Mouse (Mus musculus) liver, embryonic 15.5 days (tissue): Measurements from ENCODE around the gene Mical3. TPM values are rescaled to one million over a fixed set of nuclear protein-coding genes. Genes with fewer than 3 reads are reported as not detected.

ENCODE experiments used
- ATAC-seq: fragments of 200-750 bp; cut with Nextera tagmentation; 2 replicates; pipeline ENCODE4 v1.8.0; 2017; ENCODE audit warnings: moderate number of reproducible peaks, mild to moderate bottlenecking, moderate library complexity; ENCODE audit not compliant: insufficient read depth
- H3K27ac ChIP-seq: fragments of 300-500 bp; sonication (generic); replicated peaks from 2 replicates; pipeline ENCODE4 v1.5.1; 2015; ENCODE audit warnings: mild to moderate bottlenecking, inconsistent platforms
- H3K27me3 ChIP-seq: fragments of 300-500 bp; sonication (generic); 2 replicates; pipeline ENCODE4 v1.6.1; 2015; ENCODE audit warnings: mild to moderate bottlenecking, inconsistent platforms
- H3K36me3 ChIP-seq: fragments of 300-500 bp; sonication (generic); replicated peaks from 2 replicates; pipeline ENCODE4 v1.6.1; 2015; ENCODE audit warnings: moderate library complexity, mild to moderate bottlenecking, inconsistent platforms
- H3K4me1 ChIP-seq: fragments of 300-500 bp; sonication (generic); replicated peaks from 2 replicates; pipeline ENCODE4 v1.6.1; 2015; ENCODE audit warnings: inconsistent platforms
- H3K4me2 ChIP-seq: fragments of 300-500 bp; sonication (generic); 2 replicates; pipeline ENCODE4 v1.6.1; 2015; ENCODE audit warnings: moderate library complexity, mild to moderate bottlenecking, inconsistent platforms
- H3K4me3 ChIP-seq: fragments of 300-500 bp; sonication (generic); replicated peaks from 2 replicates; pipeline ENCODE4 v1.5.1; 2015; ENCODE audit warnings: mild to moderate bottlenecking, inconsistent platforms
- H3K9ac ChIP-seq: fragments of 300-500 bp; sonication (generic); 2 replicates; pipeline ENCODE4 v1.6.1; 2015; ENCODE audit warnings: moderate library complexity, mild to moderate bottlenecking, inconsistent platforms
- H3K9me3 ChIP-seq: fragments of 300-500 bp; sonication (generic); replicated peaks from 2 replicates; pipeline ENCODE4 v1.6.1; 2016; ENCODE audit warnings: inconsistent platforms
- WGBS: fragments of 180-500 bp; shearing (Covaris S2); methylation state at CpG from one replicate; pipeline ENCODE4 v1.1.7; 2015; ENCODE audit warnings: mixed read lengths; ENCODE audit not compliant: insufficient replicate concordance; 5-methylcytosine and 5-hydroxymethylcytosine counted together
- polyA plus RNA-seq: library from polyadenylated mRNA; unstranded; fragments of >200 nt; fragmentation: Nextera tagmentation; extraction: Ambion mirVana; gene quantifications from 2 replicates; pipeline ENCODE4 v1.2.1, GENCODE M21; 2015

Mical3 gene
- polyA plus RNA-seq, 1 experiment from 2014 or later: 8.7 TPM

DNA sequence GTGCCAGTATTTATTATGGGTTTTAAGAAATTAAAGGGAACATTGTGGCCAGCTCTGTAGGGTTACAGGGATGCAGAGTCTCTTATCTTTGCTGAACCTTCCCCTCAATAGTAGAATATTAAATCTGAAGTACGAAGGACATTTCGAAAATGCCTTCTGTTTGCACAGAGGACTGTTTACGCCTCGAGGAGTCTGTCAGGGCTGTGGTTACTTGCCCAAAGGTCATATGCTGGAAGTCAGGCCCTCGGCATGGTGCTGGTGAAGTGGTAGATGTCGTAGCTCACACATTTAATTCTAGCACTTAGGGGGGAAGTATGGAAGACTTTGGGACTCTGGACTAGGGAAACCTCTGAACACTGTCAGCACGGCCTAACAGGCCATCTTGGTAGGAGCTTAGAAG is 99.4 kb downstream of the Mical3 start:
- WGBS: 85% methylated on average over 7 of the region's 7 CpGs
- Histone ChIP-seq H3K4me3 (no peak overlapping the region), H3K9ac (no peak overlapping the region), H3K4me2 (no peak overlapping the region), H3K27me3 (no peaks in the 10 kb centered on the region), H3K9me3 (no peaks in the 10 kb centered on the region), H3K36me3 (peaks cover 100% of the 10 kb centered on the region), H3K4me1 (no peaks in the 10 kb centered on the region), H3K27ac (no peak overlapping the region)
- no peak for ATAC-seq

DNA sequence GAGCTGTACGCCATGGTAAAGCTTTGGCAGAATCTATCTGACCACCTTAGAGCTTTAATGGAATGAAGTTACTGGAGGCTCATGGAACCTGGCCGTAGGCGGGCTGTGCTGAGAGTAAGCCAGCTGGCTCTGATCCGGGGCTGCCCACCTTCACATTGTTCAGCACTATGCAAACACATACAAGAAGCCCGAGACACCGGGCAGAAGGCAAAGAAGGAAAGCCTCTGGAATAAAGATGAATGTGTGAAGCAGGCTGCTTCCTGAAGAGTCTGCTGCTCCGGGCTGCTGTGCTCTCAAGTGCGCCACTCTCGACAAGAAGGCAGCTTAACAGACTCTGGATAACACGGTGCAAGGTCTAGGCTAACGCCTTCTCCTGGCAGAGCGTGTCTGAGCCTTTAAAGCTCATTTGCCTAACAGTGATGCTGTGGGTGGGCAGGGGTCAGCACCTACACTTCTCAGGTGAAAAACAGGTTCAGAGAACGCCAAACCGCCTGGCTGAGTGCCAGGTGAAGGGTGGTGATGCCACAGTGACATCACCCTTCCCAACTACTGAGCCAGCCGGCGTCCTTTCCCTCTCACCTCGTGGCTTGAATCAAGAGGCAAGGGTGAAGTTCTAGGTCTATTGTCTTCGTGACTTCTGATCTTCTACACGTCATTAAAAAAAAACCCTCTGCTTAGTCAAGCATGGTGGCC is 100.8 kb downstream of the Mical3 start:
- Histone ChIP-seq H3K9me3 (no peaks in the 10 kb centered on the region), H3K4me3 (no peak overlapping the region), H3K4me1 (no peaks in the 10 kb centered on the region), H3K36me3 (peaks cover 98% of the 10 kb centered on the region), H3K9ac (no peak overlapping the region), H3K27ac (no peak overlapping the region), H3K27me3 (no peaks in the 10 kb centered on the region), H3K4me2 (no peak overlapping the region)
- 89% methylated on average over 19 of the region's 19 CpGs for WGBS
- no peak for ATAC-seq

DNA sequence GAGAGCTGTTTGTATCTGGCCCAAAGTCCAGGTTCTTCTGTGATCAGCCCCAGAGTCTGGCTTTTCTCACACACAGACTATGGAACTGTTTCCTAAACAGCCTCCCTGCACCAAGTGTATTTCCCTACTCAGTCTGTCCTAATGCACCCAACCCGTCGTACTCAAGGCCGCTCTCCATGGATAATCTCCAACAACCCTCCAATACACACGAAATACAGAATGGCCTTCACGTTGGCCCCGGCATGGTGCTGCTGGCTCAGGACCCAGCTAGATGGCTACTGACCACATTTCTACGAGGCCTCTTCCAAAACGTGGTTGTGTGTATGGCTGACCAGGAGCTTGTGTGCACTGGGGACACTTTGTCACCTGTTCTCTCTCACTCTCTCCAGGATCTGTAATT is 102.3 kb downstream of the Mical3 start:
- Histone ChIP-seq H3K36me3 (peaks cover 98% of the 10 kb centered on the region), H3K4me1 (no peaks in the 10 kb centered on the region), H3K9me3 (no peaks in the 10 kb centered on the region), H3K4me3 (no peak overlapping the region), H3K27ac (no peak overlapping the region), H3K4me2 (no peak overlapping the region), H3K27me3 (no peaks in the 10 kb centered on the region), H3K9ac (no peak overlapping the region)
- WGBS: 87% methylated on average over 8 of the region's 8 CpGs
- no peak for ATAC-seq

DNA sequence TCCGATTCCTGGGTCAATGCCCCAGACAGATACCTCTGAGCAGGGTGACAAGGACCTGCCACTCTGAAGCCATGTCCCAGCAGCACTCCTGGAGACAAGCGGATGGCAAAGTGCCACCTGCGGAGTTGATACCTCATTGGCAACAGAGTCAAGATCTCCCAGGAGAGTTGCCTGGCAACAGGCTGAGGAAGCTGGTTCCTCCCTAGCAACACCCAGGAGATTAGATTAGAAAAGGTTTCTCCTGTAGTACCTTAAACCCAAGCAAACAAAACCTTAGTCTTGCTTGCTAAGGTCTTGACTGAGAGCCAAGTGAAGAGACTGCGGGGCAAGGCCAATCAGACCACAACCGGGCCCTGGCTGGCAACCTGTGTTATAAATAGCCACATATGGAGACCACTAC is 103.5 kb downstream of the Mical3 start:
- Histone ChIP-seq H3K27me3 (no peaks in the 10 kb centered on the region), H3K9me3 (no peaks in the 10 kb centered on the region), H3K27ac (no peak overlapping the region), H3K4me3 (no peak overlapping the region), H3K4me1 (no peaks in the 10 kb centered on the region), H3K9ac (no peak overlapping the region), H3K36me3 (peaks cover 98% of the 10 kb centered on the region), H3K4me2 (no peak overlapping the region)
- WGBS: 83% methylated on average over 5 of the region's 5 CpGs
- no peak for ATAC-seq

DNA sequence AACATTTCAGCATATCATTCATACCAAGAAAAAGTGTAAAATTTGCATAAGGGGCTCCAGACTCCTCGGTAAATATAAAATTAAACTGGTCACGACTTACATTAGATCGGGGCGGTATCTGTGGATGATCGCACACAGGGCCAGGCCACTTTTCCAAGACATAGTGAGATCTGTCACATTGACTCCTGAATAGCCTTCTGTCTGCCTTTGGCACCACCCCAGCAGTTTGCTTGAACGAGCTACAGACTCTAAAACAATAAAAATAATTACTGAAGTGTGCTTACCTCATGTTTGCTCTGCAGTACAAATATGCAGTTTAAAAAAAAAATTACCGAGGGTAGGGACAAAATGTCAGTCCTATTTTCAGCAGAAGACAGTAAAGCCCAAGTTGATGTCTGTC is 103.9 kb downstream of the Mical3 start:
- Histone ChIP-seq H3K9ac (no peak overlapping the region), H3K4me2 (no peak overlapping the region), H3K4me3 (no peak overlapping the region), H3K9me3 (no peaks in the 10 kb centered on the region), H3K27ac (no peak overlapping the region), H3K27me3 (no peaks in the 10 kb centered on the region), H3K4me1 (no peaks in the 10 kb centered on the region), H3K36me3 (peaks cover 98% of the 10 kb centered on the region)
- ATAC-seq: no peak
- WGBS: 86% methylated on average over 7 of the region's 7 CpGs

DNA sequence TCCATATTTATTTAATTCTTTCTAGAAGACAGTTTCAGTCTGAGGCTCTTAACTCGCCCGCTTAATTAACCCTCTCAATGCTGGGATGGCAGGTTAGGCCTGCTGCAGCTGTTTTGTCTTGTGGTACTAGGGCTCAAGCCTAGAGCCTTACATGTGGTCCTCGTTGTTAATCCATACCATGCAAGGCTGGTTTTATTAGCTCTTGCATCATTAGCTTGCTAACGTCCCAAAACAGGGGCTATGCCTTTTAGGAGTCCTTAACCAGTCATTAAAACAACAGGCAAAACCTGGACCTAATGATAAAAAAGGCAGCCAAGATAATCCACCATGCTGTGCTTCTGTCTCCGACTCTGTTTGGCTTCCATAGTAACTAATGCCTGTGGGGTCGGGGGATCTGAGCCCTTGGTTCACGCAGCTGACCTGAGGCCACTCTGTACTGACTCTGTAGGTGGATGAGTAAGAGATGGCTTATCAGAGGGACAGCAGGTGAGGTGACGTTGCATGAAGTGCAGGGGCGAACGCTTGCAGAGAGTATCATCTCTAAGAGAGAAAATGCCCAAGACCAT is 104.7 kb downstream of the Mical3 start:
- Histone ChIP-seq H3K27ac (no peak overlapping the region), H3K36me3 (peaks cover 98% of the 10 kb centered on the region), H3K4me2 (no peak overlapping the region), H3K4me3 (no peak overlapping the region), H3K9me3 (no peaks in the 10 kb centered on the region), H3K9ac (no peak overlapping the region), H3K4me1 (no peaks in the 10 kb centered on the region), H3K27me3 (no peaks in the 10 kb centered on the region)
- WGBS: 84% methylated on average over 10 of the region's 10 CpGs
- ATAC-seq: no peak

DNA sequence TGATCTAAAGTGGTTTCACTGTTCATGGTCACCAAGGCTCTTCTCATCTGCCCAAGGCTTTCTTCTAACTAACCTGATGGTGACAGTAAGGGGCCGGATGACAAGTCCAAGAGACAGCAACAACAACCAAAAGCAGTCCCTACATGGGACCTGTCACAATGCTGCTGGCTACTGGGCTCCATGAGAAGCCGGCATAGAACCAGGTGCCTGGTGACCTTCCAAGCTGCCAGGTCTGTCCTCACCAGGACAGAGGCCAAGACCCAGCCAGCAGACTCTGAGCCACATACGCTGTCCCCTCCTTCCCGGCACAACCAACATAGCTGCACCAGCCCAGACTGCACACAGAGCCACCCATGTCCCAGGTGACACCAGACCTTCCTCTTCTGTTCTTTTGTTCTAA is 112.7 kb downstream of the Mical3 start:
- H3K4me2 ChIP-seq: no peak overlapping the region
- peaks cover 94% of the 10 kb centered on the region for H3K36me3 ChIP-seq
- peaks cover 18% of the 10 kb centered on the region for H3K4me1 ChIP-seq
- no peaks in the 10 kb centered on the region for H3K27me3 ChIP-seq
- no peak overlapping the region for H3K9ac ChIP-seq
- no peak overlapping the region for H3K4me3 ChIP-seq
- no peak for ATAC-seq
- H3K9me3 ChIP-seq: no peaks in the 10 kb centered on the region
- 92% methylated on average over 4 of the region's 4 CpGs for WGBS
- no peak overlapping the region for H3K27ac ChIP-seq

DNA sequence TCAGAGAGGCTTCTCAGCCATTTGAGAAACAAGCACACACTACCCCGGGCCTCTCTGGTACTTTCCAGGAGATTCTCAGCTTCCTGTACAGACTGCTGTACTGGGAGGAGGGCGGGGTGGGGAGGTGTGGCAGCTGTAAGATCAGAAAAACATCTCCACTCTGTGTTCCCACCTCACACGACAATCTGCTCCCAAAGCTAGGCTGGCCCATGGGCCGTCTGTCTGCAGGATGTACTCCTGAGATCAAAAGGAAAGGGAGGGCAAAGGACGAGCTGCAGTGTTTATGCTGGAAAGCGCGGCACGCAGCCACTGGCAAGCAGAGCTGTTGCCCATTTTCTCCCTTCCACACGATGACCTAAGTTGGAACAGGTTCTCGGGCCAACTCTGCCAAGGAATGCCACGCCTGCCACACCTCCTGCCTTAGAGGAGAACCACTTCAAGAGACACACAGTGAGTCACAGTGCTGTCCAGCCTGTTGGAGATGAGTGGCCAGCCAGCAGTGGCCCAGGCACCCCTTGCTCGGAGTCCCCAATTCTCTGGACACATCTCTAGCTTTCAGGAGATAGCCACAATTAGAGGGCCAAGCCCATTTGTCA is 113.3 kb downstream of the Mical3 start:
- Histone ChIP-seq H3K27me3 (no peaks in the 10 kb centered on the region), H3K9me3 (no peaks in the 10 kb centered on the region), H3K4me1 (peaks cover 18% of the 10 kb centered on the region), H3K4me3 (no peak overlapping the region), H3K9ac (no peak overlapping the region), H3K27ac (no peak overlapping the region), H3K36me3 (peaks cover 94% of the 10 kb centered on the region), H3K4me2 (no peak overlapping the region)
- WGBS: 70% methylated on average over 12 of the region's 12 CpGs
- no peak for ATAC-seq

DNA sequence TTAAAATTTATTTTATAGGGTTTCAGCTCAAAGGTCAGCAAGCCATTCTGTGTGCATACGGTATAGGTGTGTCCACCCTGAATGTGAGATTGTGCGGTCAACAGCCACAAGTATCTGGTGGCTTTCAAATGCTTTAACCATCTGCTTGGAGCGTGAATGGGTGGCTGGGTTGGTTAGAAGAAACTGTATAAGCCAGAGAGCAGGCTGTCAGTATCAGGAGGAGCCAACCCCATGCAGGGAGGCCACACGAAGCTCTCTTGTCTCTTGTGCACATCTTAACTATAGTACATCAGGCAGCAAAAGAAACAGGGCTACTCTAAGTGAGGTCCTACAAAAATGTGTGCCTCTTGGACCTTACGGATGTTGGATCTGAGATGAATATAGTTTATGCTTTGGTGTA is 114.7 kb downstream of the Mical3 start:
- ATAC-seq: no peak
- Histone ChIP-seq H3K4me1 (peaks cover 18% of the 10 kb centered on the region), H3K27ac (no peak overlapping the region), H3K9me3 (no peaks in the 10 kb centered on the region), H3K27me3 (no peaks in the 10 kb centered on the region), H3K4me2 (no peak overlapping the region), H3K9ac (no peak overlapping the region), H3K4me3 (no peak overlapping the region), H3K36me3 (peaks cover 92% of the 10 kb centered on the region)
- 81% methylated on average over 5 of the region's 5 CpGs for WGBS

DNA sequence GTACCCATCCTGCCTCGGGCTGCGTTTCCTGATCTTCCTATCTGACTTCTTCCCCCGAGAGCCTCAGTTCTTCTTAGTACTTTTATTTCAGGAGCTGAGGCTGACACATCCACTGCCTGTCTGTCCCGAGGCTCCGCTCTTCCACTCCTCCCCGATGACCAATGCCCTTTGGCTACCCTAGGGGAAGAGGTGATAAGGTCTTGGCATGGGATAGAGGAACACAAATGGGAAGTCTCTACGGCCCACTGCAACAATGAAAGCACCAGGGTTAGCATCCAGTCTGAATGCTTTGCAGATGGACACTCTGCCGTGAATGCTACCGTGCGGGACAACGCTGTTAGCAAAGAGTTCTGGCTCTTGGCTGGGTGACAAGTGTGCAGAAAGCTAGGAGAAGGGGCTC is 116.5 kb downstream of the Mical3 start:
- no peaks in the 10 kb centered on the region for H3K9me3 ChIP-seq
- H3K27ac ChIP-seq: no peak overlapping the region
- H3K4me2 ChIP-seq: no peak overlapping the region
- peaks cover 89% of the 10 kb centered on the region for H3K36me3 ChIP-seq
- no peak overlapping the region for H3K4me3 ChIP-seq
- H3K9ac ChIP-seq: no peak overlapping the region
- H3K27me3 ChIP-seq: no peaks in the 10 kb centered on the region
- 75% methylated on average over 11 of the region's 11 CpGs for WGBS
- ATAC-seq: no peak
- peaks cover 12% of the 10 kb centered on the region for H3K4me1 ChIP-seq

DNA sequence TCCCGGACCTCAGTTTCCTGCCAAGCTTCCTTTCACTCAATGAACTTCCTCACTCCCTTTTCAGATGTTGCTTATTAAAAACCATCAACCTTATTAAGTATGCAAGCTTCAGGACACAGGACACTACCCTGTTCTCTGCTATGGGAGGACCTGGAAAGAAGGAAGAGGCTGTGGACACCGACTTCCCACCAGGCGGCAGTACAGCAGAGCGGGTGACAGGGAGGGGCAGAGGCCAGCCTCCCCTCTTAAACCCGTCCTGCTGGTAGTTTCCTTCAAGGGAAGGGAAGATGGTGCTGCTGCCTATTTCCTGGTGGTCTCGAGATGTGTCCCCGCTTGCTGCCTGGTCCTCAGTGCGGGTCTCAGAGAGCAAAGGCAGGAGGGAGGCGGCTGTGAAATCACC is 117.0 kb downstream of the Mical3 start:
- ATAC-seq: peak; percentile 26; the same call in 1 of the 2 replicates

More for the DNA sequence above, 117.0 kb downstream of the Mical3 start:
- no peaks in the 10 kb centered on the region for H3K27me3 ChIP-seq
- no peak overlapping the region; the same call in 1 of the 2 replicates for H3K9ac ChIP-seq
- H3K4me2 ChIP-seq: no peak overlapping the region
- WGBS: 31% methylated on average over 9 of the region's 9 CpGs
- no peak overlapping the region for H3K4me3 ChIP-seq
- H3K9me3 ChIP-seq: no peaks in the 10 kb centered on the region
- peaks cover 9% of the 10 kb centered on the region for H3K4me1 ChIP-seq
- H3K27ac ChIP-seq: no peak overlapping the region
- H3K36me3 ChIP-seq: peaks cover 89% of the 10 kb centered on the region
